Mouse (Mus musculus) intestine, embryonic 14.5 days (tissue): ENCODE data around the gene Nfib. TPM values are rescaled to one million over a fixed set of nuclear protein-coding genes. Genes with fewer than 3 reads are reported as not detected.
A peak's percentile ranks its signal among the peaks of the same experiment; 100 is the strongest.

ENCODE experiments used
- ATAC-seq: fragments of 200-750 bp; cut with Nextera tagmentation; replicated peaks from 2 replicates; pipeline ENCODE4 v1.8.0; 2017; ENCODE audit warnings: low read depth, moderate number of reproducible peaks, moderate TSS enrichment, moderate library complexity; ENCODE audit not compliant: low FRiP score, low TSS enrichment
- DNase-seq: peaks from one replicate; pipeline ENCODE4 v3.0.0-alpha.2; 2018; ENCODE audit warnings: low spot score
- H3K27ac ChIP-seq: fragments of 300-500 bp; sonication (generic); 2 replicates; pipeline ENCODE4 v1.5.1; 2014; ENCODE audit warnings: low read depth, mild to moderate bottlenecking, control low read depth
- H3K27me3 ChIP-seq: fragments of 300-500 bp; sonication (generic); replicated peaks from 2 replicates; pipeline ENCODE4 v1.6.1; 2014; ENCODE audit warnings: low read length, control low read depth; ENCODE audit not compliant: control insufficient read depth, insufficient read depth
- H3K36me3 ChIP-seq: fragments of 300-500 bp; sonication (generic); 2 replicates; pipeline ENCODE4 v1.6.1; 2014; ENCODE audit warnings: low read length, control low read depth; ENCODE audit not compliant: control insufficient read depth, insufficient read depth
- H3K4me1 ChIP-seq: fragments of 300-500 bp; sonication (generic); replicated peaks from 2 replicates; pipeline ENCODE4 v1.6.1; 2014; ENCODE audit warnings: low read length, control low read depth, mixed read lengths; ENCODE audit not compliant: control insufficient read depth, insufficient read depth
- H3K4me2 ChIP-seq: fragments of 300-500 bp; sonication (generic); 2 replicates; pipeline ENCODE4 v1.6.1; 2014; ENCODE audit warnings: low read length
- H3K4me3 ChIP-seq: fragments of 300-500 bp; sonication (generic); 2 replicates; pipeline ENCODE4 v1.5.1; 2014; ENCODE audit warnings: low read depth, low read length, control low read depth, mixed read lengths
- H3K9ac ChIP-seq: fragments of 300-500 bp; sonication (generic); 2 replicates; pipeline ENCODE4 v1.6.1; 2014; ENCODE audit warnings: mild to moderate bottlenecking, low read length
- H3K9me3 ChIP-seq: fragments of 300-500 bp; sonication (generic); 2 replicates; pipeline ENCODE4 v1.6.1; 2016; ENCODE audit warnings: low read length, control low read depth; ENCODE audit not compliant: control insufficient read depth
- WGBS: fragments of 180-500 bp; shearing (Covaris S2); extraction: QIAGEN DNeasy Blood & Tissue Kit; methylation state at CpG from one replicate; pipeline ENCODE4 v1.1.7; 2014; 5-methylcytosine and 5-hydroxymethylcytosine counted together
- polyA plus RNA-seq: library from polyadenylated mRNA; unstranded; fragments of >200 nt; fragmentation: Nextera tagmentation; extraction: Ambion mirVana; gene quantifications from 2 replicates; pipeline ENCODE4 v1.2.1, GENCODE M21; 2014

The Nfib gene
- polyA plus RNA-seq, 1 experiment from 2014 or later: 61.7 TPM

GRCm38 (mm10) chr4:82485910-82486309 lies 219.6 kb downstream of the Nfib start:
- Histone ChIP-seq H3K9me3 (no peaks in the 10 kb centered on the region), H3K4me1 (peaks cover 21% of the 10 kb centered on the region), H3K9ac (no peak overlapping the region), H3K4me3 (no peak overlapping the region), H3K27me3 (no peaks in the 10 kb centered on the region), H3K27ac (no peak overlapping the region), H3K36me3 (peaks cover 7% of the 10 kb centered on the region; the same call in 1 of the 2 replicates), H3K4me2 (no peak overlapping the region)
- WGBS: 86% methylated on average over 2 of the region's 2 CpGs
- ATAC-seq: no peak
- DNase-seq: peak; percentile 48

GRCm38 (mm10) chr4:82483871-82484270 lies 221.7 kb downstream of the Nfib start:
- 33% methylated on average over 1 of the region's 1 CpGs for WGBS

GRCm38 (mm10) chr4:82483298-82483697 lies 222.3 kb downstream of the Nfib start:
- H3K36me3 ChIP-seq: peaks cover 7% of the 10 kb centered on the region; the same call in 1 of the 2 replicates
- no peak overlapping the region for H3K9ac ChIP-seq
- no peak for ATAC-seq
- no peak overlapping the region for H3K27ac ChIP-seq
- no peaks in the 10 kb centered on the region for H3K27me3 ChIP-seq
- H3K4me2 ChIP-seq: peak overlapping the region; percentile 27; the same call in 1 of the 2 replicates
- H3K4me3 ChIP-seq: no peak overlapping the region
- peak; percentile 50 for DNase-seq
- H3K4me1 ChIP-seq: peaks cover 21% of the 10 kb centered on the region
- WGBS: 38% methylated on average over 6 of the region's 6 CpGs
- no peaks in the 10 kb centered on the region for H3K9me3 ChIP-seq

More at GRCm38 (mm10) chr4:82483871-82484270, 221.7 kb downstream of the Nfib start:
- ATAC-seq (no peak), DNase-seq (peak; percentile 35)
- Histone ChIP-seq H3K27ac (no peak overlapping the region), H3K36me3 (peaks cover 7% of the 10 kb centered on the region; the same call in 1 of the 2 replicates), H3K9me3 (no peaks in the 10 kb centered on the region), H3K4me2 (peak overlapping the region; percentile 27; the same call in 1 of the 2 replicates), H3K9ac (no peak overlapping the region), H3K4me1 (peaks cover 21% of the 10 kb centered on the region), H3K4me3 (no peak overlapping the region), H3K27me3 (no peaks in the 10 kb centered on the region)

GRCm38 (mm10) chr4:82480635-82481034 lies 224.9 kb downstream of the Nfib start:
- no peak overlapping the region for H3K4me2 ChIP-seq
- H3K27ac ChIP-seq: no peak overlapping the region
- no peaks in the 10 kb centered on the region for H3K9me3 ChIP-seq
- WGBS: 86% methylated on average over 9 of the region's 9 CpGs
- DNase-seq: no peak
- ATAC-seq: no peak
- no peak overlapping the region for H3K4me3 ChIP-seq
- no peaks in the 10 kb centered on the region for H3K36me3 ChIP-seq
- H3K4me1 ChIP-seq: peaks cover 25% of the 10 kb centered on the region
- no peak overlapping the region for H3K9ac ChIP-seq
- H3K27me3 ChIP-seq: no peaks in the 10 kb centered on the region

- Histone ChIP-seq H3K9ac (no peak overlapping the region), H3K9me3 (no peaks in the 10 kb centered on the region), H3K36me3 (no peaks in the 10 kb centered on the region), H3K4me2 (no peak overlapping the region), H3K4me1 (peaks cover 24% of the 10 kb centered on the region), H3K4me3 (no peak overlapping the region), H3K27ac (no peak overlapping the region), H3K27me3 (no peaks in the 10 kb centered on the region)
- peak; percentile 45 for DNase-seq
- ATAC-seq: no peak
- WGBS: 66% methylated on average over 4 of the region's 4 CpGs
Measured at GRCm38 (mm10) chr4:82479394-82479793, 226.2 kb downstream of the Nfib start.

- no peaks in the 10 kb centered on the region for H3K27me3 ChIP-seq
- H3K4me2 ChIP-seq: no peak overlapping the region
- no peaks in the 10 kb centered on the region for H3K36me3 ChIP-seq
- no peak overlapping the region for H3K27ac ChIP-seq
- H3K9me3 ChIP-seq: no peaks in the 10 kb centered on the region
- 88% methylated on average over 2 of the region's 2 CpGs for WGBS
- no peak overlapping the region for H3K9ac ChIP-seq
- DNase-seq (no peak), ATAC-seq (no peak)
- H3K4me1 ChIP-seq: peaks cover 20% of the 10 kb centered on the region; the same call in 1 of the 2 replicates
- H3K4me3 ChIP-seq: no peak overlapping the region
Measured at GRCm38 (mm10) chr4:82477742-82478141, 227.8 kb downstream of the Nfib start.

GRCm38 (mm10) chr4:82476411-82476810 lies 229.1 kb downstream of the Nfib start:
- no peak overlapping the region for H3K4me3 ChIP-seq
- H3K36me3 ChIP-seq: no peaks in the 10 kb centered on the region
- H3K4me1 ChIP-seq: peaks cover 22% of the 10 kb centered on the region; the same call in 1 of the 2 replicates
- no peak overlapping the region for H3K9ac ChIP-seq
- ATAC-seq: no peak
- H3K27ac ChIP-seq: no peak overlapping the region
- 36% methylated on average over 2 of the region's 2 CpGs for WGBS
- H3K9me3 ChIP-seq: no peaks in the 10 kb centered on the region
- no peaks in the 10 kb centered on the region for H3K27me3 ChIP-seq
- no peak overlapping the region for H3K4me2 ChIP-seq
- peak; percentile 51 for DNase-seq

GRCm38 (mm10) chr4:82474334-82474733 lies 231.2 kb downstream of the Nfib start:
- no peak overlapping the region for H3K9ac ChIP-seq
- WGBS: 54% methylated on average over 5 of the region's 5 CpGs

GRCm38 (mm10) chr4:82470938-82471320 lies 234.6 kb downstream of the Nfib start:
- H3K36me3 ChIP-seq: no peaks in the 10 kb centered on the region
- ATAC-seq (no peak), DNase-seq (peak; percentile 27)
- 82% methylated on average over 3 of the region's 3 CpGs for WGBS
- H3K27ac ChIP-seq: no peak overlapping the region
- H3K9ac ChIP-seq: no peak overlapping the region
- no peaks in the 10 kb centered on the region for H3K27me3 ChIP-seq
- no peak overlapping the region for H3K4me2 ChIP-seq
- H3K4me1 ChIP-seq: peaks cover 42% of the 10 kb centered on the region
- no peak overlapping the region for H3K4me3 ChIP-seq
- H3K9me3 ChIP-seq: no peaks in the 10 kb centered on the region

More at GRCm38 (mm10) chr4:82474334-82474733, 231.2 kb downstream of the Nfib start:
- H3K4me1 ChIP-seq: peaks cover 31% of the 10 kb centered on the region
- no peaks in the 10 kb centered on the region for H3K27me3 ChIP-seq
- no peaks in the 10 kb centered on the region for H3K9me3 ChIP-seq
- no peak for ATAC-seq
- no peak overlapping the region for H3K4me3 ChIP-seq
- H3K27ac ChIP-seq: no peak overlapping the region
- DNase-seq: no peak
- no peaks in the 10 kb centered on the region for H3K36me3 ChIP-seq
- H3K4me2 ChIP-seq: no peak overlapping the region
